Mouse (Mus musculus) cerebral cortex, adult 2 months (tissue): ENCODE measurements around the gene Sprn.

ENCODE experiments used
- WGBS: fragments of 180-500 bp; shearing (Covaris S2); methylation state at CpG from one replicate; pipeline ENCODE4 v1.1.7; 2018; 5-methylcytosine and 5-hydroxymethylcytosine counted together

The Sprn gene

DNA sequence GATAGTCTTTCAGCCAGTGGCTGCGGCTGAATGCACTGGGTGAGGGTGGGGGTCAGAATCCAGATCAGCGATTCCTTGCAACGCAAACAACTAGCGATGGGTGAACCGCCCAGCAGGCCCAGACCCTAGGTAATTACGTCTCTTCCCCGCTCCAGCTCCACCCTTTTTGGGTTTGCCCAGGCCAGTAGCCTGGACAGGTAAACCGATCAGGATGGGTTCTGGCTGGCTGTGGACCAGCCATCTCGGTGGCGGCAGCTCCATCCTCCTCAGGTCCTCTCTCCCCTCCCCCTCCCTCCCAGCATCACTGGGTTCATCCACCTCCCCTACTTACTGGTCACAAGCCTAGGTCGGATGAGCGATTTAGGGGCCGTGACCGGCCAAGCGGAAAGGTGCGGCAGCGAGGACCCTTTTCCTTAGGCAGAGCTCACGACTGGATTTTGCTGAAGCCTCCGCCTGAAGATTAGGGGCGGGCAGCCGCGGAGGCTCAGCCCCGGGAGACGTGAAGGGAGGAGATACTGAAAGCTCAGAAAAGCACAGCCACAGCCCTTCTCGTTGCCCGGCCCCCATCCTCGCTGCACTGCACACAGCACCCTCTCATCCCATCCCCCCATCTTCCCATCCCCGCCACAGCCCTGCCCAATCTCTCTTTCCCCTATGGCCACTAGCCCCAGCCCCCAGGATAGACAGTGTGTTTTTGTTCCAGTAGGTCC is at the start of gene Sprn:
Gene Sprn, minus strand, starts transcription at position 660 of the 710 bp plus-strand sequence.
- WGBS: 3% methylated on average over 28 of the region's 28 CpGs

DNA sequence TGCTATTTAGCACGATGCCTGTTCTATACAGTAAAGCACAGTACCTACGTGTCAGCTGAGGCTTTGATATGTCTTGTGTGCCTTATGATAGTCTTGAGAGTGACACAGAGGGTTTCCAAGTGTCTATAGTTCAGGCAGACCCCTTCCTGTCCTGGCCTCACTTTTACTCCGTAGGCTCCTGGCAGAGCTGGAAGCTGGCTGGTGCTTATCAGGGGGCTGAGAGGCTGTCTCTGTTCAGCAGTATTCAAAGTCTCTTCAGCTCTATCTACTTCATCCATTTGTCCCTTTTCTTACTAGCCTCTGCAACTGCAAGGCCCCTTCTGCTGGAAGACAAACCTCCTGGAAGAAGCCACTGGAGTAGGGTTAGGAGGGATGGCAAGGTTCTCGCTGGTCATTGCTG is 46.4 kb upstream of the Sprn start:
- 91% methylated on average over 4 of the region's 4 CpGs for WGBS

- 64% methylated on average over 8 of the region's 8 CpGs for WGBS
Observed at GRCm38 (mm10) chr7:140196002-140196401, 41.3 kb upstream of the Sprn start.

DNA sequence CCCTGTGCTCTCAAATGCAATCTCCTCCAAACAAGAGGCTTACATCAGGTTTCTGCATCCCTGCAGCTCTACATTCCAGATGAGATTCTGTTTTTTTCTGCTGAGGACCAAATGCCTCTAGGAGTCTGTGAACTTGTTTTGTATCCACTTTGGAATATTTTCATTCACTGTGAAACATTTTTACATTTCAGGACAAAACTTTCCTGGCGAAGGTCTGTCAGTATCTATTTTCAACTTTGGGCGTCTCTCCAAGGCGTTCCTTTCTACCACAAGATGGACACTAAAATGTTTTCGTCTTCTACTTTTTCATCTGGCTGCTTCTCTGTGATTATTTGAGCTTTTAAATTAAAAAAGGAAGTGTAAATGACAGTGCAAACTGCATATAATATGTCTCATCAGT is 39.4 kb upstream of the Sprn start:
- WGBS: 49% methylated on average over 4 of the region's 4 CpGs

GRCm38 (mm10) chr7:140192851-140193250 is 38.2 kb upstream of the Sprn start:
- 61% methylated on average over 2 of the region's 2 CpGs for WGBS

DNA sequence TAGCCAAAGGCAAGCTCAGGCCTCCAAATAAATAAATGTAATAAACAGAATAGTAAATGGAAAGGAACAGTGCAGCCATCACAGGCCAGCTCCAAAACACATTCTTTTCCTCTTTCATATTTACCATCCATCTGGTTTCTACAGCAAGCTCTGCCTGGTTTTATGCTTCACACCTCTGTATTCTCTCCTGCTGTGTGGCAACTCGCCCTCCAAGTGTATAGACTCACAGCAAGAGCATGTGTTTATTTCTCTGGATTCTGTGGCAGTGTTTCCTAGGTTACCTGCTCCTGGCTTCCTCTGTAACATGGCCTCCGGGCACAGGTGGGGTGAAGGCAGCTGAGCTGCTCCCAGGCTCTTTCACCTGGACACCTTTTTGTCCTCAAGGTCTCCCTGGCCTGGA is 37.8 kb upstream of the Sprn start:
- WGBS: 54% methylated on average over 2 of the region's 2 CpGs

GRCm38 (mm10) chr7:140190435-140190834 is 35.8 kb upstream of the Sprn start:
- 89% methylated on average over 1 of the region's 1 CpGs for WGBS

- 56% methylated on average over 4 of the region's 4 CpGs for WGBS
Observed at GRCm38 (mm10) chr7:140188391-140189328, 34.0 kb upstream of the Sprn start.

GRCm38 (mm10) chr7:140187721-140188390 is 33.2 kb upstream of the Sprn start:
- 52% methylated on average over 7 of the region's 7 CpGs for WGBS

DNA sequence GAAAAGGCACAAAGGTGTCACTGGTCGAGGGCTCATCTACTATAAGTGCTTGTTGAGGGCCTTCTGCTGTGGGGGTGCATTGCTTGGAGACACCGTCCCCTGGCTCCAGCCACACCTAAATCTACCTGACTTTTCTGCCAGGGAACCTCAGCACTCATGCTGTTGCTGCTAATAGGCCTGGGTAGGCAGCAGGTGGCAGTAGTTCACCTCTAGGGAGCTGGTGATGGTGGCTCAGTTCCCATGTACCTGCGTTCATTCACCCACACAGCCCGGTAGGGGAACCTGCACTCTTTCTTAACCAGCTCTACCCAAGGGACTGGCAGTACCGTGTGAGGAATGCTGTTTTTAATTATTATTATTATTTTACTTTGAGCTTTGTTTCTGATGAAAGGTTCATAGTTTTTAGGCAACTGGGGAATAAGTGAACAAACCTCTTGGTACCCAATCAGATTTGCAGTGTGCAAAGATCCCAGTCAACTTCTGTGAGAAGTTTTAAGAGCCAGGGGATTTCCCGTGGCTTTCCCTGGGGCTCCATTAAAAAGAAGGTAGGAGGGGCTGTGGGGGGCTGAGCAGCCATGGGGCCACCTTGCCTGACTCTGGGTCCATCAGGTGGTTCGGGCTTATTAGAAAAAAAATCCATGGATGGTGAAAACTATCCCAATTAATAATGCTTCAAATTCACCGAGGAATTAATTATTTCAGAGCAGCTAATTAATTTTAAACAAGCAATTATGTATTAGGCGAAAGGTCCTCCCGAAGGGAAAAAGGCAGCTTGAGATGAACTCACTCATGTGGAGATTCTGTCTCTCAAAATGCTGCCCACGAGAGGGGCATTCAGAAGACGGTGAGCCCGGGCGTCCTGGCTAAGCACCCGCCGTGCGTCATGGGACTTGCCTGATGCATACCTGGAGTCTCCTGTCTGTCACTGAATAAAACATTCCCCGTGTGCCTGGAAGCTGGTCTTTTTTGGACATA is 32.3 kb upstream of the Sprn start:
- 37% methylated on average over 18 of the region's 18 CpGs for WGBS

- 89% methylated on average over 4 of the region's 4 CpGs for WGBS
Observed at GRCm38 (mm10) chr7:140184206-140184605, 29.5 kb upstream of the Sprn start.

- 69% methylated on average over 2 of the region's 2 CpGs for WGBS
Observed at GRCm38 (mm10) chr7:140180692-140181091, 26.0 kb upstream of the Sprn start.

- 84% methylated on average over 2 of the region's 2 CpGs for WGBS
Observed at GRCm38 (mm10) chr7:140179176-140179575, 24.5 kb upstream of the Sprn start.

- WGBS: 21% methylated on average over 1 of the region's 1 CpGs
Observed at GRCm38 (mm10) chr7:140172936-140173335, 18.3 kb upstream of the Sprn start, which contains the start of gene Olfr523. TSS of gene Olfr523 (plus strand) at chr7:140173217.

- WGBS: 87% methylated on average over 3 of the region's 3 CpGs
Observed at GRCm38 (mm10) chr7:140170863-140171262, 16.2 kb upstream of the Sprn start.

DNA sequence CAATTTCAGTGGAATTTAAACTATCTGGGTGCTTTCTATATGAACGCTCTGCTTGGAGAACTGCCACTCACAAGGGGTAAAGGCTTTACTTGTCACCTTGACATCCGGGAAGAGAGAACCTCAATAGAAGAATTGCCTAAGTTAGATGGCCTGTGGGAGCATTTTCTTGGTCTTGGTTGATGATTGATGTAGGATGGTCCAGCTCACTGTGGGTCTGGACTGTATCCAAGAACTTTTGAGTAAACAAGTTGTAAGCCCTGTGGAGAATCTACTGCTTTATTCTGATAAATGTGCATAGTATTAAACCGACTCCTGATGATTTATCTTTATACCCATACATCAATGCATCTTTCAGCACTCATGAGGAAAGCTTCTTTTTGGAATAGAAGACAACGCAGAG is 14.7 kb upstream of the Sprn start:
- WGBS: 80% methylated on average over 4 of the region's 4 CpGs

DNA sequence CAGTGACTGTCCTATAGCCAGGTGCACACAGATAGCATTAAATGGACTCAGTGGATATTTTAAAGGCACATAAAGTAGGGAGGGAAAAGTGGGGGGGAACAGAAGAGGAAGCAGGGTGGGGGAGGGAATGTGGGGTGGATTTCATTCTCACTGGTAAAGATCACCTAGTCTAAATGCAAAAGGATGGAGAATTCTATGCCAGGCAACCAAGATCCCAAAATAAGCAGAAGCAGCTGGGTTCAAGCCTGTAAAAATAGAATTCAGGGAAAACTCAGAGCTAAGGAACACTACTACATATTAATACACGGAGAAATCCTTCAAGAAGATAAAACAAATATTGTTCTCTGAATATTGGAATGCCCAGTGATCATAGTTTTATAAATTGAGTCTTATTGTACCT is 13.3 kb upstream of the Sprn start:
- 32% methylated on average over 1 of the region's 1 CpGs for WGBS

- WGBS: 75% methylated on average over 7 of the region's 7 CpGs
Observed at GRCm38 (mm10) chr7:140164664-140165063, 10.0 kb upstream of the Sprn start, which contains the start of gene Olfr522. TSS of gene Olfr522 (minus strand) at chr7:140164764.

DNA sequence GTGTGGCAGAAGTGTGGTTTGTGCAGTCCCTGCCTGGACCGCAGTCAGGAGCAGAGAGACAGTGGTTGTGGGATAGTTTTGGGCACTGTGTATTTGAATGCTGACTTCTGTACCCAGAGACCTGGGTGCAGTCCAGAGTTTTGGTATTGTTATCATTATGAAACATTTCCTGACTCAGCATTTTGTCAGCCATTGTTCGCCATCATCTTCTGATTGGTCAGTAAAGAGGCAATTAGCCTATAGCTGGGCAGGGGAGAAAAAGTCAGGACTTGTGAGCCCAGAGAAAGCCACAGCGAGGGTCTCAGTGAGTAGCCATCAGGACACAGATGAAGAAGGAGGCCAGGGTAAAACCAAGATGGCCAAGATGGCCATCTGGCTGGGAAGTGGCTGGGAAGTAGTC is 5.7 kb upstream of the Sprn start:
- WGBS: 83% methylated on average over 3 of the region's 3 CpGs

- 13% methylated on average over 4 of the region's 4 CpGs for WGBS
Observed at GRCm38 (mm10) chr7:140153829-140154217, 854 bp downstream of the Sprn start.

GRCm38 (mm10) chr7:140153383-140153782 is 1.3 kb downstream of the Sprn start:
- WGBS: 3% methylated on average over 28 of the region's 28 CpGs
